Mouse (Mus musculus): ENCODE measurements around the gene Abcc1. TPM values are rescaled to one million over a fixed set of nuclear protein-coding genes. Genes with fewer than 3 reads are reported as not detected.

The Abcc1 gene
- polyA plus RNA-seq, 2 experiments from 2014 or later: 15.7 to 20.9 TPM

GRCm38 (mm10) chr16:14444059-14444855 lies 82.9 kb downstream of the Abcc1 start:
- ATAC-seq: no peak

- no peak for ATAC-seq
Measured at GRCm38 (mm10) chr16:14445197-14445596, 83.8 kb downstream of the Abcc1 start.

- ATAC-seq: no peak
Measured at GRCm38 (mm10) chr16:14447366-14447765, 86.0 kb downstream of the Abcc1 start.

- ATAC-seq: no peak
Measured at GRCm38 (mm10) chr16:14448307-14448706, 86.9 kb downstream of the Abcc1 start.

- ATAC-seq: no peak
Measured at GRCm38 (mm10) chr16:14449861-14450260, 88.5 kb downstream of the Abcc1 start.

- no peak for ATAC-seq
Measured at GRCm38 (mm10) chr16:14451374-14452046, 90.2 kb downstream of the Abcc1 start.

GRCm38 (mm10) chr16:14462535-14462934 lies 101.2 kb downstream of the Abcc1 start:
- no peak for ATAC-seq

GRCm38 (mm10) chr16:14465016-14465415 lies 103.7 kb downstream of the Abcc1 start:
- ATAC-seq: no peak

GRCm38 (mm10) chr16:14468351-14468750 lies 107.0 kb downstream of the Abcc1 start:
- ATAC-seq: no peak

- no peak for ATAC-seq
Measured at GRCm38 (mm10) chr16:14468841-14469240, 107.5 kb downstream of the Abcc1 start.

GRCm38 (mm10) chr16:14472171-14472570 lies 110.8 kb downstream of the Abcc1 start:
- no peak for ATAC-seq

- no peak for ATAC-seq
Measured at GRCm38 (mm10) chr16:14473686-14474085, 112.3 kb downstream of the Abcc1 start.

GRCm38 (mm10) chr16:14475001-14475400 lies 113.6 kb downstream of the Abcc1 start:
- no peak for ATAC-seq

- no peak for ATAC-seq
Measured at GRCm38 (mm10) chr16:14476056-14476455, 114.7 kb downstream of the Abcc1 start.

GRCm38 (mm10) chr16:14476701-14477400 lies 115.5 kb downstream of the Abcc1 start:
- no peak for ATAC-seq

- ATAC-seq: no peak
Measured at GRCm38 (mm10) chr16:14477510-14478300, 116.3 kb downstream of the Abcc1 start.

- ATAC-seq: no peak
Measured at GRCm38 (mm10) chr16:14479641-14480040, 118.3 kb downstream of the Abcc1 start.

GRCm38 (mm10) chr16:14483221-14483620 lies 121.9 kb downstream of the Abcc1 start:
- no peak for ATAC-seq

GRCm38 (mm10) chr16:14493491-14494114 lies 132.2 kb downstream of the Abcc1 start:
- ATAC-seq: no peak

GRCm38 (mm10) chr16:14501649-14502360 lies 140.4 kb downstream of the Abcc1 start:
- ATAC-seq: no peak

GRCm38 (mm10) chr16:14506461-14506860 lies 145.1 kb downstream of the Abcc1 start:
- no peak for ATAC-seq
